Mouse (Mus musculus): ENCODE data around the gene Spatc1l. TPM values are rescaled to one million over a fixed set of nuclear protein-coding genes. Genes with fewer than 3 reads are reported as not detected.
A peak's percentile ranks its signal among the peaks of the same experiment; 100 is the strongest.

Spatc1l gene
- 0.02 TPM for polyA plus RNA-seq (2012; fragmentation: generic; extraction: Trizol)
- long read RNA-seq, experiment 1 = 0 reads
- long read RNA-seq, experiment 2 = 0 reads

DNA sequence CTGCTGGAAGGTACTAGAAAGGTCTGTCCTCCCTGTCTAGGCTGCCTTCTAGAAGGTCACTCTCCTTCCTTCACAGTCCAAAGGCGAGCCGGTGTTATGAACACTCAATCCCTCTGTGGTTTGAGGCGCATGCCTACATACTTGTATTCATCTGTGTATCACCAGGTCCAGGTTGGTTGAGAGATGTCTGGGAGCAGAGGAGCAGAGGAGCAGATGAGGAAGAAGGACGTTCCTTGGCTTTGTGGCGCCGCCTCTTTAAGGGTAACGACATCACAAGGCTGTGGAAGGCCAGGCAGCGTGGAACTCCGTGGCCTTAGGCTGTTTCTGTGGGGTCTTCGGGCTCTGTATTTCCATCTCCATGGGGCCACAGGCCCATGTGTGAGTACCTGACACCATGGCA lies at the start of gene Spatc1l:
Spatc1l (plus strand) TSS at position 301 of the 400 bp plus-strand sequence.
- Histone ChIP-seq H3K4me3 (ENCODE audit: insufficient read depth, poor library complexity, severe bottlenecking) (no peak within 1 kb of the TSS), H3K36me3 (ENCODE audit: control insufficient read depth, insufficient read depth) (no peaks in the 10 kb centered on the region), H3K79me2 (ENCODE audit: control insufficient read depth, insufficient read depth) (no peaks in the 10 kb centered on the region), H3K79me3 (ENCODE audit: low read depth) (no peaks in the 10 kb centered on the region), H3ac (ENCODE audit: control insufficient read depth, insufficient read length, low read depth) (no peak within 1 kb of the TSS), H3K27me3 (ENCODE audit: control insufficient read depth, insufficient read depth, insufficient read length) (peaks cover 11% of the 10 kb centered on the region)
- no peak for TF ChIP-seq CEBPB (IDR thresholded peaks at IDR 0.05; ENCODE audit: low read depth)
- no peak for TF ChIP-seq MYOG (IDR thresholded peaks at IDR 0.05; ENCODE audit: control insufficient read depth, extremely low read depth, insufficient read length)
- no peak for TF ChIP-seq FOSL1 (IDR thresholded peaks at IDR 0.05; ENCODE audit: insufficient read depth, low read length, poor library complexity, severe bottlenecking)
- TF ChIP-seq MAX (IDR thresholded peaks at IDR 0.05) = no peak
- TF ChIP-seq USF1 (IDR thresholded peaks at IDR 0.05; ENCODE audit: low read depth) = no peak
- no peak for TF ChIP-seq MYOD1 (IDR thresholded peaks at IDR 0.05; ENCODE audit: control insufficient read depth, insufficient read length, low read depth)
- TF ChIP-seq CTCF (IDR thresholded peaks at IDR 0.05; ENCODE audit: control insufficient read depth, insufficient read depth, insufficient read length) = no peak

GRCm38 (mm10) chr10:76512965-76513583 lies 49.0 kb upstream of the Spatc1l start:
- no peak overlapping the region for H3K4me3 ChIP-seq (ENCODE audit: insufficient read depth, poor library complexity, severe bottlenecking)
- H3K36me3 ChIP-seq (ENCODE audit: control insufficient read depth, insufficient read depth) = peaks cover 56% of the 10 kb centered on the region
- no peaks in the 10 kb centered on the region for H3K27me3 ChIP-seq (ENCODE audit: control insufficient read depth, insufficient read depth, insufficient read length)
- no peak overlapping the region for H3ac ChIP-seq (ENCODE audit: control insufficient read depth, insufficient read length, low read depth)
- TF ChIP-seq MAX (IDR thresholded peaks at IDR 0.05) = peak; percentile 66
- no peak for TF ChIP-seq CEBPB (IDR thresholded peaks at IDR 0.05; ENCODE audit: low read depth)
- peak; percentile 90 for TF ChIP-seq CTCF (IDR thresholded peaks at IDR 0.05; ENCODE audit: control insufficient read depth, insufficient read depth, insufficient read length)
- H3K79me2 ChIP-seq (ENCODE audit: control insufficient read depth, insufficient read depth) = no peaks in the 10 kb centered on the region
- H3K79me3 ChIP-seq (ENCODE audit: low read depth) = no peaks in the 10 kb centered on the region

GRCm38 (mm10) chr10:76530922-76531321 lies 31.1 kb upstream of the Spatc1l start:
- H3K27me3 ChIP-seq (ENCODE audit: control insufficient read depth, insufficient read depth, insufficient read length) = no peaks in the 10 kb centered on the region
- H3K79me3 ChIP-seq (ENCODE audit: low read depth) = no peaks in the 10 kb centered on the region
- H3K79me2 ChIP-seq (ENCODE audit: control insufficient read depth, insufficient read depth) = peaks cover 12% of the 10 kb centered on the region
- H3K4me3 ChIP-seq (ENCODE audit: insufficient read depth, poor library complexity, severe bottlenecking) = peak overlapping the region; percentile 19
- no peak for TF ChIP-seq CEBPB (IDR thresholded peaks at IDR 0.05; ENCODE audit: low read depth)
- TF ChIP-seq USF1 (IDR thresholded peaks at IDR 0.05; ENCODE audit: low read depth) = no peak
- TF ChIP-seq MAX (IDR thresholded peaks at IDR 0.05) = no peak
- TF ChIP-seq MYOG (IDR thresholded peaks at IDR 0.05; ENCODE audit: control insufficient read depth, extremely low read depth, insufficient read length) = no peak
- TF ChIP-seq FOSL1 (IDR thresholded peaks at IDR 0.05; ENCODE audit: insufficient read depth, low read length, poor library complexity, severe bottlenecking) = no peak
- TF ChIP-seq MYOD1 (IDR thresholded peaks at IDR 0.05; ENCODE audit: control insufficient read depth, insufficient read length, low read depth) = no peak
- no peak for TF ChIP-seq CTCF (IDR thresholded peaks at IDR 0.05; ENCODE audit: control insufficient read depth, insufficient read depth, insufficient read length)
- H3K36me3 ChIP-seq (ENCODE audit: control insufficient read depth, insufficient read depth) = peaks cover 17% of the 10 kb centered on the region
- H3ac ChIP-seq (ENCODE audit: control insufficient read depth, insufficient read length, low read depth) = peak overlapping the region; percentile 36

- Histone ChIP-seq H3K79me3 (ENCODE audit: low read depth) (no peaks in the 10 kb centered on the region), H3K36me3 (ENCODE audit: control insufficient read depth, insufficient read depth) (peaks cover 17% of the 10 kb centered on the region), H3K79me2 (ENCODE audit: control insufficient read depth, insufficient read depth) (peaks cover 12% of the 10 kb centered on the region), H3K27me3 (ENCODE audit: control insufficient read depth, insufficient read depth, insufficient read length) (no peaks in the 10 kb centered on the region), H3ac (ENCODE audit: control insufficient read depth, insufficient read length, low read depth) (peak within 1 kb of the TSS; percentile 37), H3K4me3 (ENCODE audit: insufficient read depth, poor library complexity, severe bottlenecking) (peak within 1 kb of the TSS; percentile 61)
- peak; percentile 43 for TF ChIP-seq MAX (IDR thresholded peaks at IDR 0.05)
- peak; percentile 48 for TF ChIP-seq USF1 (IDR thresholded peaks at IDR 0.05; ENCODE audit: low read depth)
- TF ChIP-seq FOSL1 (IDR thresholded peaks at IDR 0.05; ENCODE audit: insufficient read depth, low read length, poor library complexity, severe bottlenecking) = no peak
These were observed 30.7 kb upstream of the Spatc1l start, which contains the start of gene Lss for GRCm38 (mm10) chr10:76531375-76531774. Gene Lss, plus strand, starts transcription at chr10:76531588.

DNA sequence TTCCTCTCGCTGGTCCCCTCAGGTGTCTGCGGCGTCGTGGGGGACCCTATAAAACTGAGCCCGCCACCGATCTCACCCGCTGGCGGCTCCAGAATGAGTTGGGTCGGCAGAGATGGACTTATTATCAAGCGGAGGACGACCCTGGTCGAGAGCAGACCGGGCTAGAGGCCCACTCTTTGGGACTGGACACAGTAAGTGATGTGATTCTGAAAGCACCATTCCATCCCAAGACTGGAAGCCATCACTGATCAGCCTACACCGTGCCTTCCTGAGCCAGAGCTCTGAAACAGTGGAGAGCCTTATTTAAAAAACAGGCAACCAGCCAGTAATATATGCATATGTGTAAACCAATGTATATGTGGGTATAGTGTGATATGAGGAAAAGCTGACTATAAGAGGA lies 30.2 kb upstream of the Spatc1l start:
- TF ChIP-seq CTCF (IDR thresholded peaks at IDR 0.05; ENCODE audit: control insufficient read depth, insufficient read depth, insufficient read length) (no peak), USF1 (IDR thresholded peaks at IDR 0.05; ENCODE audit: low read depth) (no peak), MAX (IDR thresholded peaks at IDR 0.05) (no peak), MYOD1 (IDR thresholded peaks at IDR 0.05; ENCODE audit: control insufficient read depth, insufficient read length, low read depth) (no peak), CEBPB (IDR thresholded peaks at IDR 0.05; ENCODE audit: low read depth) (no peak), FOSL1 (IDR thresholded peaks at IDR 0.05; ENCODE audit: insufficient read depth, low read length, poor library complexity, severe bottlenecking) (no peak), MYOG (IDR thresholded peaks at IDR 0.05; ENCODE audit: control insufficient read depth, extremely low read depth, insufficient read length) (no peak)
- Histone ChIP-seq H3K4me3 (ENCODE audit: insufficient read depth, poor library complexity, severe bottlenecking) (peak overlapping the region; percentile 61), H3K79me2 (ENCODE audit: control insufficient read depth, insufficient read depth) (peaks cover 12% of the 10 kb centered on the region), H3K36me3 (ENCODE audit: control insufficient read depth, insufficient read depth) (peaks cover 22% of the 10 kb centered on the region), H3K27me3 (ENCODE audit: control insufficient read depth, insufficient read depth, insufficient read length) (no peaks in the 10 kb centered on the region), H3ac (ENCODE audit: control insufficient read depth, insufficient read length, low read depth) (peak overlapping the region; percentile 37), H3K79me3 (ENCODE audit: low read depth) (no peaks in the 10 kb centered on the region)

GRCm38 (mm10) chr10:76535526-76535925 lies 26.5 kb upstream of the Spatc1l start:
- Histone ChIP-seq H3K4me3 (ENCODE audit: insufficient read depth, poor library complexity, severe bottlenecking) (no peak overlapping the region), H3K27me3 (ENCODE audit: control insufficient read depth, insufficient read depth, insufficient read length) (no peaks in the 10 kb centered on the region), H3K36me3 (ENCODE audit: control insufficient read depth, insufficient read depth) (peaks cover 54% of the 10 kb centered on the region), H3K79me2 (ENCODE audit: control insufficient read depth, insufficient read depth) (peaks cover 12% of the 10 kb centered on the region), H3ac (ENCODE audit: control insufficient read depth, insufficient read length, low read depth) (no peak overlapping the region), H3K79me3 (ENCODE audit: low read depth) (no peaks in the 10 kb centered on the region)
- no peak for TF ChIP-seq MYOD1 (IDR thresholded peaks at IDR 0.05; ENCODE audit: control insufficient read depth, insufficient read length, low read depth)
- TF ChIP-seq MAX (IDR thresholded peaks at IDR 0.05) = no peak
- TF ChIP-seq CTCF (IDR thresholded peaks at IDR 0.05; ENCODE audit: control insufficient read depth, insufficient read depth, insufficient read length) = no peak
- TF ChIP-seq MYOG (IDR thresholded peaks at IDR 0.05; ENCODE audit: control insufficient read depth, extremely low read depth, insufficient read length) = no peak
- TF ChIP-seq CEBPB (IDR thresholded peaks at IDR 0.05; ENCODE audit: low read depth) = no peak
- no peak for TF ChIP-seq FOSL1 (IDR thresholded peaks at IDR 0.05; ENCODE audit: insufficient read depth, low read length, poor library complexity, severe bottlenecking)
- no peak for TF ChIP-seq USF1 (IDR thresholded peaks at IDR 0.05; ENCODE audit: low read depth)

Measured in C2C12 (cell line).